Mouse (Mus musculus) brain, embryonic 14.5 days (tissue): ENCODE data around the gene Exoc4.

Experiments used
- CTCF ChIP-seq: fragments of 200-500 bp; IDR thresholded peaks from 2 replicates; pipeline ENCODE4 v1.5.1; 2012; ENCODE audit warnings: inconsistent platforms, mild to moderate bottlenecking, moderate library complexity, borderline replicate concordance; ENCODE audit not compliant: insufficient read depth, insufficient read length; ENCODE audit errors: extremely low read depth
- POLR2A ChIP-seq: fragments of 200-500 bp; IDR thresholded peaks from 2 replicates; pipeline ENCODE4 v1.6.1; 2012; ENCODE audit warnings: mild to moderate bottlenecking, inconsistent platforms, borderline replicate concordance; ENCODE audit not compliant: poor library complexity, insufficient read depth, insufficient read length, severe bottlenecking; ENCODE audit errors: extremely low read depth

DNA sequence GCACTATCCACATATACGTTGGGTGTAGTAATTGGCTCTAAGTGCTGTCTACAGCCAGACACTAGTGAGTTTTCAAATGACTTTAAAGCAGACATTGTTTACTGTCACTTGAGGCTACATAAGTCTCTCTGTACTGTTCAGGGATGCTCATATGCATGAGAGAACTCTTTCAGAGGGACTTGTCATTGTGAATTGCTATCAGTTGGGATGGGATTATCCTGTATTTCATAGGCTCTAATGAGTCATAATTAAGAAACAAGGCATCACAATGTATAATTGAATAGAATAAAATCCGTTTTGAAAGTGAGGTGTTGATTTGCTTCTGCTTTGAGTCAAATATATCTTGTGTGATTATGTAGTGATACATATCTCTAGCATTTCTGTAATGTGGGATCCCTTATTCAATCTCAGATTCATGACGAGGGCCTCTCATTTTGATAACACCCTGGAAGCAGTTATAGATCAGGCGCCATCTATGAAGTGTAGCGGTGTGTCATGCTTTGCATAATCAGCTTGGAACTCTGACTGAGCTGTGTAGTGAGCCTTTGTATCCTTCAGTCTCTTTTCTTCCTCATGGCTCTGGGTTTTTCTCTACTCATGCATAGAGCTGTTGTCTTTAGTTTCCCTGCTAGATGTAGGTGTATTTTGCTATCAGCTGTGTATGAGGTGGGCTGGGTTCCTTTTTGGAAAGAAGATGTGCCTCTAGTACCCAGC, 8.3 kb downstream of the Exoc4 start:
- TF ChIP-seq CTCF (no peak), POLR2A (no peak)
